Mouse (Mus musculus) MEL (cell line): Measurements from ENCODE around the gene Ppox. TPM values are rescaled to one million over a fixed set of nuclear protein-coding genes. Genes with fewer than 3 reads are reported as not detected.

Experiments used
- DNase-seq: peaks from one replicate; pipeline ENCODE4 v3.0.0; 2011; ENCODE audit warnings: low read depth, low spot score
- H3K27ac ChIP-seq: 2 replicates; pipeline ENCODE4 v1.5.1; 2012; ENCODE audit warnings: low read depth, mild to moderate bottlenecking, control low read depth, low read length, moderate library complexity; ENCODE audit not compliant: control insufficient read depth
- H3K27me3 ChIP-seq, 2 experiments: fragments of 150-350 bp in 1 of 2; sonication (generic) in 1 of 2; 2 replicates each; pipeline ENCODE4 v1.6.1; 2012; ENCODE audit warnings: low read length in 2 of 2, mild to moderate bottlenecking in 2 of 2, improper control_type of control experiment in 1 of 2, moderate library complexity in 1 of 2; ENCODE audit not compliant: insufficient read depth in 2 of 2, control insufficient read depth in 1 of 2
- H3K36me3 ChIP-seq, 2 experiments: 2 replicates each; pipeline ENCODE4 v1.6.1; 2012 to 2014; ENCODE audit warnings: low read length in 2 of 2, improper control_type of control experiment in 1 of 2, inconsistent platforms in 1 of 2, mild to moderate bottlenecking in 1 of 2; ENCODE audit not compliant: insufficient read depth in 2 of 2, control insufficient read depth in 1 of 2
- H3K4me1 ChIP-seq, 2 experiments: fragments of 150-350 bp in 1 of 2; sonication (generic) in 1 of 2; 2 replicates each; pipeline ENCODE4 v1.6.1; 2012; ENCODE audit warnings: low read length in 2 of 2, improper control_type of control experiment in 1 of 2, mild to moderate bottlenecking in 1 of 2; ENCODE audit not compliant: insufficient read depth in 2 of 2, control insufficient read depth in 1 of 2
- H3K4me3 ChIP-seq, 2 experiments: fragments of 150-350 bp in 1 of 2; sonication (generic) in 1 of 2; 2 replicates each; pipeline ENCODE4 v1.5.1; 2012; ENCODE audit warnings: low read depth in 2 of 2, low read length in 2 of 2, mild to moderate bottlenecking in 2 of 2, moderate library complexity in 2 of 2, control low read depth in 1 of 2, improper control_type of control experiment in 1 of 2; ENCODE audit not compliant: control insufficient read depth in 1 of 2, insufficient read depth in 1 of 2
- H3K79me2 ChIP-seq: 2 replicates; pipeline ENCODE4 v1.6.1; 2012; ENCODE audit warnings: mild to moderate bottlenecking, low read length, moderate library complexity; ENCODE audit not compliant: control insufficient read depth, poor library complexity, insufficient read depth
- H3K9ac ChIP-seq: 2 replicates; pipeline ENCODE4 v1.6.1; 2012; ENCODE audit warnings: low read depth, mild to moderate bottlenecking, control low read depth, low read length, moderate library complexity; ENCODE audit not compliant: control insufficient read depth, poor library complexity, severe bottlenecking
- H3K9me3 ChIP-seq: fragments of 150-350 bp; sonication (generic); replicated peaks from 2 replicates; pipeline ENCODE4 v1.6.1; 2012; ENCODE audit warnings: mild to moderate bottlenecking, low read length, improper control_type of control experiment, moderate library complexity; ENCODE audit not compliant: insufficient read depth
- BHLHE40 ChIP-seq: IDR thresholded peaks from 2 replicates; pipeline ENCODE4 v1.6.1; 2012; ENCODE audit warnings: low read depth, mild to moderate bottlenecking, inconsistent platforms, low read length, improper control_type of control experiment, borderline replicate concordance
- CHD1 ChIP-seq: IDR thresholded peaks from 2 replicates; pipeline ENCODE4 v1.6.1; 2012; ENCODE audit warnings: low read depth, mild to moderate bottlenecking, inconsistent platforms, low read length, improper control_type of control experiment
- CHD2 ChIP-seq: IDR thresholded peaks from 2 replicates; pipeline ENCODE4 v1.6.1; 2011; ENCODE audit warnings: low read length, improper control_type of control experiment
- CTCF ChIP-seq, 3 experiments: IDR thresholded peaks in 2 of 3; conservative IDR thresholded peaks in 1 of 3; 2 replicates each; pipeline ENCODE4 v1.5.1; 2011 to 2012; ENCODE audit warnings: low read length in 3 of 3, low read depth in 2 of 3, mild to moderate bottlenecking in 2 of 3, improper control_type of control experiment in 1 of 3, inconsistent platforms in 1 of 3, mixed read lengths in 1 of 3, moderate library complexity in 1 of 3; ENCODE audit not compliant: control insufficient read depth in 1 of 3, insufficient read depth in 1 of 3, poor library complexity in 1 of 3, severe bottlenecking in 1 of 3
- E2F4 ChIP-seq: IDR thresholded peaks from 2 replicates; pipeline ENCODE4 v1.6.1; 2011; ENCODE audit warnings: low read depth, low read length, improper control_type of control experiment, borderline replicate concordance
- ELF1 ChIP-seq: IDR thresholded peaks from 2 replicates; pipeline ENCODE4 v1.6.1; 2014; ENCODE audit warnings: low read depth, mild to moderate bottlenecking, inconsistent platforms, low read length, improper control_type of control experiment, moderate library complexity
- EP300 ChIP-seq, 2 experiments: IDR thresholded peaks; 2 replicates each; pipeline ENCODE4 v1.6.1; 2011; ENCODE audit warnings: improper control_type of control experiment in 2 of 2, low read length in 2 of 2, low read depth in 1 of 2, mild to moderate bottlenecking in 1 of 2
- ETS1 ChIP-seq: IDR thresholded peaks from 2 replicates; pipeline ENCODE4 v1.6.1; 2012; ENCODE audit warnings: low read depth, mild to moderate bottlenecking, inconsistent platforms, low read length, improper control_type of control experiment, moderate library complexity
- GABPA ChIP-seq: IDR thresholded peaks from 2 replicates; pipeline ENCODE4 v1.6.1; 2012; ENCODE audit warnings: low read depth, mild to moderate bottlenecking, inconsistent platforms, low read length, improper control_type of control experiment, moderate library complexity
- GATA1 ChIP-seq: IDR thresholded peaks from 2 replicates; pipeline ENCODE4 v1.6.1; 2011; ENCODE audit warnings: low read depth, low read length, improper control_type of control experiment
- HCFC1 ChIP-seq: IDR thresholded peaks from 2 replicates; pipeline ENCODE4 v1.6.1; 2012; ENCODE audit warnings: low read depth, mild to moderate bottlenecking, inconsistent platforms, low read length, improper control_type of control experiment, moderate library complexity
- JUND ChIP-seq: IDR thresholded peaks from 2 replicates; pipeline ENCODE4 v1.6.1; 2011; ENCODE audit warnings: low read depth, mild to moderate bottlenecking, improper control_type of control experiment, low read length
- KAT2A ChIP-seq: conservative IDR thresholded peaks from 2 replicates; pipeline ENCODE4 v1.6.1; 2012; ENCODE audit warnings: low read depth, low read length, improper control_type of control experiment, inconsistent platforms
- MAFK ChIP-seq: IDR thresholded peaks from 2 replicates; pipeline ENCODE4 v1.6.1; 2011; ENCODE audit warnings: low read depth, mild to moderate bottlenecking, low read length, improper control_type of control experiment, borderline replicate concordance
- MAX ChIP-seq: IDR thresholded peaks from 2 replicates; pipeline ENCODE4 v1.6.1; 2011; ENCODE audit warnings: low read length, improper control_type of control experiment
- MAZ ChIP-seq: IDR thresholded peaks from 2 replicates; pipeline ENCODE4 v1.6.1; 2012; ENCODE audit warnings: low read depth, mild to moderate bottlenecking, inconsistent platforms, low read length, improper control_type of control experiment
- MEF2A ChIP-seq: IDR thresholded peaks from 2 replicates; pipeline ENCODE4 v1.6.1; 2014; ENCODE audit warnings: low read depth, mild to moderate bottlenecking, inconsistent platforms, low read length, improper control_type of control experiment; ENCODE audit not compliant: poor library complexity, insufficient replicate concordance, severe bottlenecking; ENCODE audit errors: extremely low read depth
- MXI1 ChIP-seq: IDR thresholded peaks from 2 replicates; pipeline ENCODE4 v1.6.1; 2011; ENCODE audit warnings: mild to moderate bottlenecking, low read depth, low read length, improper control_type of control experiment
- MYB ChIP-seq: IDR thresholded peaks from 2 replicates; pipeline ENCODE4 v1.6.1; 2011; ENCODE audit warnings: mild to moderate bottlenecking, low read depth, low read length, improper control_type of control experiment
- MYC ChIP-seq: IDR thresholded peaks from 2 replicates; pipeline ENCODE4 v1.6.1; 2011; ENCODE audit warnings: low read depth, mild to moderate bottlenecking, low read length, improper control_type of control experiment, moderate library complexity
- NRF1 ChIP-seq: IDR thresholded peaks from 2 replicates; pipeline ENCODE4 v1.6.1; 2014; ENCODE audit warnings: low read depth, mild to moderate bottlenecking, inconsistent platforms, low read length, improper control_type of control experiment, moderate library complexity; ENCODE audit not compliant: poor library complexity, insufficient read depth, severe bottlenecking
- POLR2A ChIP-seq, 2 experiments: IDR thresholded peaks; 2 replicates each; pipeline ENCODE4 v1.6.1; 2011 to 2012; ENCODE audit warnings: low read length in 2 of 2, mild to moderate bottlenecking in 2 of 2, control low read depth in 1 of 2, improper control_type of control experiment in 1 of 2, low read depth in 1 of 2, moderate library complexity in 1 of 2; ENCODE audit not compliant: control insufficient read depth in 1 of 2, insufficient read depth in 1 of 2, poor library complexity in 1 of 2
- POLR2AphosphoS2 ChIP-seq: IDR thresholded peaks from 2 replicates; pipeline ENCODE4 v1.6.1; 2011; ENCODE audit warnings: low read length, improper control_type of control experiment
- POLR2AphosphoS5 ChIP-seq: IDR thresholded peaks from 2 replicates; pipeline ENCODE4 v1.6.1; 2012; ENCODE audit warnings: low read depth, borderline replicate concordance, mild to moderate bottlenecking, inconsistent platforms, low read length, moderate library complexity, mixed read lengths
- RAD21 ChIP-seq: IDR thresholded peaks from 2 replicates; pipeline ENCODE4 v1.6.1; 2011; ENCODE audit warnings: mild to moderate bottlenecking, low read depth, low read length, improper control_type of control experiment
- RCOR1 ChIP-seq: IDR thresholded peaks from 2 replicates; pipeline ENCODE4 v1.6.1; 2012; ENCODE audit warnings: low read depth, mild to moderate bottlenecking, inconsistent platforms, low read length, improper control_type of control experiment
- SIN3A ChIP-seq: IDR thresholded peaks from 2 replicates; pipeline ENCODE4 v1.6.1; 2012; ENCODE audit warnings: low read length, improper control_type of control experiment, inconsistent platforms
- SMC3 ChIP-seq: IDR thresholded peaks from 2 replicates; pipeline ENCODE4 v1.6.1; 2011; ENCODE audit warnings: low read depth, low read length, improper control_type of control experiment
- TAL1 ChIP-seq: IDR thresholded peaks from 2 replicates; pipeline ENCODE4 v1.6.1; 2012; ENCODE audit warnings: mild to moderate bottlenecking, inconsistent platforms, low read length, moderate library complexity, mixed read lengths
- TBP ChIP-seq: IDR thresholded peaks from 2 replicates; pipeline ENCODE4 v1.8.0; 2011; ENCODE audit warnings: low read depth, low read length, improper control_type of control experiment
- UBTF ChIP-seq: IDR thresholded peaks from 2 replicates; pipeline ENCODE4 v1.6.1; 2012; ENCODE audit warnings: low read depth, mild to moderate bottlenecking, inconsistent platforms, low read length, improper control_type of control experiment, moderate library complexity, borderline replicate concordance; ENCODE audit not compliant: insufficient read depth
- USF1 ChIP-seq: IDR thresholded peaks from 2 replicates; pipeline ENCODE4 v1.6.1; 2014; ENCODE audit warnings: low read depth, mild to moderate bottlenecking, inconsistent platforms, low read length, improper control_type of control experiment, moderate library complexity
- USF2 ChIP-seq, 2 experiments: IDR thresholded peaks; 2 replicates each; pipeline ENCODE4 v1.6.1; 2011 to 2012; ENCODE audit warnings: improper control_type of control experiment in 2 of 2, low read length in 2 of 2, borderline replicate concordance in 1 of 2, inconsistent platforms in 1 of 2, low read depth in 1 of 2, mild to moderate bottlenecking in 1 of 2; ENCODE audit not compliant: insufficient read depth in 1 of 2
- ZC3H11A ChIP-seq: IDR thresholded peaks from 2 replicates; pipeline ENCODE4 v1.6.1; 2012; ENCODE audit warnings: low read depth, mild to moderate bottlenecking, inconsistent platforms, low read length, improper control_type of control experiment
- ZKSCAN1 ChIP-seq: IDR thresholded peaks from 2 replicates; pipeline ENCODE4 v1.6.1; 2012; ENCODE audit warnings: low read depth, mild to moderate bottlenecking, inconsistent platforms, low read length, improper control_type of control experiment, moderate library complexity
- ZMIZ1 ChIP-seq: IDR thresholded peaks from 2 replicates; pipeline ENCODE4 v1.6.1; 2012; ENCODE audit warnings: low read depth, mild to moderate bottlenecking, inconsistent platforms, low read length, improper control_type of control experiment, moderate library complexity
- ZNF384 ChIP-seq: IDR thresholded peaks from 2 replicates; pipeline ENCODE4 v1.6.1; 2012; ENCODE audit warnings: low read depth, mild to moderate bottlenecking, inconsistent platforms, low read length, improper control_type of control experiment
- polyA plus RNA-seq, 2 experiments: library from polyadenylated mRNA; stranded (reverse) in 1 of 2; unstranded in 1 of 2; fragments of >175 nt in 1 of 2; fragments of >200 nt in 1 of 2; gene quantifications; 2 replicates each; pipeline versions ENCODE4 v1.2.1 to v1.2.4; 2012; ENCODE audit warnings: low replicate concordance in 2 of 2, low read depth in 1 of 2; ENCODE audit not compliant: insufficient read length in 2 of 2, insufficient read depth in 1 of 2, missing spikeins in 1 of 2
- total RNA-seq: library from RNA; depleted of rRNA; stranded (reverse); fragments of 300-350 nt; gene quantifications from 2 replicates; pipeline ENCODE4 v1.2.3, GENCODE M21; 2012

The Ppox gene
- total and polyA plus RNA-seq, 3 experiments: 27.0 to 63.6 TPM; not detected in 1

- H3K9ac ChIP-seq: peak overlapping the region; percentile 85
- H3K4me1 ChIP-seq: peaks cover 0 to 10% of the 10 kb centered on the region in 2 experiments; a peak in 1 of 4 replicates
- peak overlapping the region; percentile 93 for H3K27ac ChIP-seq
- no peaks in the 10 kb centered on the region for H3K9me3 ChIP-seq
- peaks cover 0 to 7% of the 10 kb centered on the region in 2 experiments; a peak in 3 of 4 replicates for H3K36me3 ChIP-seq
- peaks cover 5% of the 10 kb centered on the region; the same call in 1 of the 2 replicates for H3K79me2 ChIP-seq
- peak; percentile 89 for DNase-seq
- H3K27me3 ChIP-seq: no peaks in the 10 kb centered on the region
- peak overlapping the region; percentile 62 to 80 for H3K4me3 ChIP-seq
- TF ChIP-seq NRF1: no peak; the same call in 1 of the 2 replicates
- no peak for TF ChIP-seq POLR2A (IDR thresholded peaks at IDR 0.05; ENCODE audit: control insufficient read depth in 1 of 2, insufficient read depth in 1 of 2, low read depth in 1 of 2, low read length in 2 of 2, poor library complexity in 1 of 2)
- TF ChIP-seq USF2 (IDR thresholded peaks at IDR 0.05; ENCODE audit: borderline replicate concordance in 1 of 2, insufficient read depth in 1 of 2, low read depth in 1 of 2, low read length in 2 of 2): no peak
- 0 out of 2 replicates have a peak, but pooled peaks have one; percentile 44 for TF ChIP-seq ZMIZ1
- TF ChIP-seq ELF1: no peak
- TF ChIP-seq ZKSCAN1: no peak
- no peak for TF ChIP-seq POLR2AphosphoS2
- 0 out of 2 replicates have a peak, but pooled peaks have one; percentile 43 for TF ChIP-seq ZC3H11A
- no peak for TF ChIP-seq TBP
- no peak for TF ChIP-seq SIN3A
- TF ChIP-seq SMC3: peak; percentile 70
- TF ChIP-seq MAFK: no peak
- no peak for TF ChIP-seq USF1
- no peak for TF ChIP-seq ZNF384
- TF ChIP-seq UBTF: no peak
- peak; percentile 52; the same call in 1 of the 2 replicates for TF ChIP-seq ETS1
- TF ChIP-seq RCOR1: 0 out of 2 replicates have a peak, but pooled peaks have one; percentile 27
- TF ChIP-seq MEF2A: no peak
- TF ChIP-seq HCFC1: no peak; the same call in 1 of the 2 replicates
- TF ChIP-seq CTCF (IDR thresholded peaks at IDR 0.05 in 2 of 3, conservative IDR thresholded peaks at IDR 0.05 in 1 of 3; ENCODE audit: control insufficient read depth in 1 of 3, insufficient read depth in 1 of 3, low read depth in 2 of 3, low read length in 3 of 3, poor library complexity in 1 of 3, severe bottlenecking in 1 of 3): peak; percentile 69 to 86 (median 76)
- peak; percentile 80; the same call in 1 of the 2 replicates for TF ChIP-seq CHD1
- no peak for TF ChIP-seq JUND
- 0 out of 4 replicates have a peak, but pooled peaks of 1 of the 2 experiments have one; percentile 24 for TF ChIP-seq EP300 (IDR thresholded peaks at IDR 0.05; ENCODE audit: low read depth in 1 of 2, low read length in 2 of 2)
- TF ChIP-seq MYB: no peak
- TF ChIP-seq MAX: no peak
- TF ChIP-seq KAT2A: no peak
- peak; percentile 37 for TF ChIP-seq MAZ
- TF ChIP-seq CHD2: no peak
- no peak for TF ChIP-seq BHLHE40
- no peak for TF ChIP-seq GABPA
- TF ChIP-seq TAL1: no peak
- no peak for TF ChIP-seq MYC
- TF ChIP-seq GATA1: no peak
- TF ChIP-seq E2F4: no peak
- peak; percentile 57 for TF ChIP-seq RAD21
- peak; percentile 48; the same call in 1 of the 2 replicates for TF ChIP-seq MXI1
- no peak for TF ChIP-seq POLR2AphosphoS5
These were observed 540 bp upstream of the Ppox start for GRCm38 (mm10) chr1:171281528-171281923.
